Mouse (Mus musculus): ENCODE measurements around the gene Vmn2r67. TPM values are rescaled to one million over a fixed set of nuclear protein-coding genes. Genes with fewer than 3 reads are reported as not detected.

The Vmn2r67 gene
- not detected for polyA plus RNA-seq (2014; fragmentation: Illumina TruSeq; extraction: RNeasy Lipid Tissue Mini Kit (QIAGEN cat#74804); ENCODE audit: low read depth, low replicate concordance)

GRCm38 (mm10) chr7:85155898-85156297, at the start of gene Vmn2r67:
TSS of gene Vmn2r67 (minus strand) at chr7:85155998.

Other genes starting within 250 kb of the Vmn2r67 start
- not detected for gene Vmn2r65, start 191.9 kb downstream of the Vmn2r67 start, polyA plus RNA-seq (2014; fragmentation: Illumina TruSeq; extraction: RNeasy Lipid Tissue Mini Kit (QIAGEN cat#74804); ENCODE audit: low read depth, low replicate concordance)
- not detected for gene Vmn2r66, start 143.7 kb downstream of the Vmn2r67 start, polyA plus RNA-seq (2014; fragmentation: Illumina TruSeq; extraction: RNeasy Lipid Tissue Mini Kit (QIAGEN cat#74804); ENCODE audit: low read depth, low replicate concordance)
- not detected for gene Vmn2r68, start 81.8 kb upstream of the Vmn2r67 start, polyA plus RNA-seq (2014; fragmentation: Illumina TruSeq; extraction: RNeasy Lipid Tissue Mini Kit (QIAGEN cat#74804); ENCODE audit: low read depth, low replicate concordance)